Comparison of ENCODE assay signal across 15 mouse cellular contexts in genomic region chr11:76288645-76289044, GRCm38 (mm10). TPM values are rescaled to one million over a fixed set of nuclear protein-coding genes. Genes with fewer than 3 reads are reported as not detected.
DNase-seq lines count a peak whose midpoint lies in the region; ATAC-seq and TF ChIP-seq lines count a peak whose summit lies in the region.
"Had no signal": no experiment of that assay in that cellular context is flagged by ENCODE, and none has a peak within 500 bp of the region (broad histone marks: within the 10 kb centered on the region; RNA-seq: fewer than 3 reads in every experiment).

No protein-coding gene starts in this region.

- H3K4me2 ChIP-seq in forebrain, embryonic 13.5 days = no peak overlapping the region
- no peak overlapping the region for H3K4me2 ChIP-seq in forebrain, embryonic 15.5 days (replicated peaks)
- no peak overlapping the region for H3K4me2 ChIP-seq in liver, embryonic 12.5 days
- H3K4me2 ChIP-seq: limb, embryonic 12.5 days had no signal

- TF ChIP-seq EP300 in ES-Bruce4 (IDR thresholded peaks at IDR 0.05; ENCODE audit: insufficient read depth, low read depth, low read length) = no peak

- no peak overlapping the region for H3K9ac ChIP-seq in forebrain, embryonic 13.5 days
- no peak overlapping the region for H3K9ac ChIP-seq in forebrain, embryonic 15.5 days (replicated peaks)
- 0 out of 2 replicates have a peak overlapping the region, but pooled peaks have one; percentile 0 for H3K9ac ChIP-seq in ES-Bruce4 (ENCODE audit: low read depth, poor library complexity, severe bottlenecking)
- H3K9ac ChIP-seq in liver, embryonic 12.5 days = no peak overlapping the region
- H3K9ac ChIP-seq: limb, embryonic 12.5 days had no signal

- no peaks in the 10 kb centered on the region for H3K27me3 ChIP-seq in forebrain, embryonic 13.5 days
- H3K27me3 ChIP-seq in forebrain, embryonic 15.5 days = no peaks in the 10 kb centered on the region
- H3K27me3 ChIP-seq in ES-Bruce4 (ENCODE audit: control insufficient read depth, insufficient read depth, low read length, poor library complexity, severe bottlenecking) = no peaks in the 10 kb centered on the region
- H3K27me3 ChIP-seq in liver, embryonic 12.5 days (replicated peaks) = no peaks in the 10 kb centered on the region; the same call in 1 of the 2 replicates
- H3K27me3 ChIP-seq: limb, embryonic 12.5 days; Patski had no signal

- TF ChIP-seq POLR2A in ES-Bruce4 (IDR thresholded peaks at IDR 0.05; ENCODE audit: insufficient read depth, low read length) = no peak
- no peak for TF ChIP-seq POLR2A in embryonic fibroblast, embryonic 13.5 days (IDR thresholded peaks at IDR 0.05; ENCODE audit: low read depth, low read length)

- H3K27ac ChIP-seq in forebrain, embryonic 13.5 days = peak overlapping the region; percentile 82; the same call in 1 of the 2 replicates
- H3K27ac ChIP-seq in forebrain, embryonic 15.5 days (replicated peaks) = no peak overlapping the region
- peak overlapping the region; percentile 97 for H3K27ac ChIP-seq in ES-Bruce4 (ENCODE audit: insufficient read depth, low read length)
- peak overlapping the region; percentile 92; the same call in 1 of the 2 replicates for H3K27ac ChIP-seq in embryonic fibroblast, embryonic 13.5 days (ENCODE audit: insufficient read depth, low read length)
- no peak overlapping the region for H3K27ac ChIP-seq in liver, embryonic 12.5 days
- H3K27ac ChIP-seq: limb, embryonic 12.5 days had no signal

- no peaks in the 10 kb centered on the region for H3K36me3 ChIP-seq in forebrain, embryonic 13.5 days (ENCODE audit: poor library complexity, severe bottlenecking)
- no peaks in the 10 kb centered on the region for H3K36me3 ChIP-seq in forebrain, embryonic 15.5 days
- H3K36me3 ChIP-seq in ES-Bruce4 (ENCODE audit: control insufficient read depth, insufficient read depth, low read length, poor library complexity, severe bottlenecking) = no peaks in the 10 kb centered on the region
- no peaks in the 10 kb centered on the region for H3K36me3 ChIP-seq in liver, embryonic 12.5 days

- H3K9me3 ChIP-seq in forebrain, embryonic 13.5 days (replicated peaks) = no peaks in the 10 kb centered on the region
- H3K9me3 ChIP-seq in forebrain, embryonic 15.5 days = no peaks in the 10 kb centered on the region
- no peaks in the 10 kb centered on the region for H3K9me3 ChIP-seq in ES-Bruce4 (replicated peaks; ENCODE audit: control insufficient read depth, insufficient read depth, low read length, poor library complexity, severe bottlenecking)
- H3K9me3 ChIP-seq in liver, embryonic 12.5 days (replicated peaks) = no peaks in the 10 kb centered on the region
- H3K9me3 ChIP-seq: limb, embryonic 12.5 days had no signal

- intact Hi-C loops in heart, postnatal 14 days (cut with DNase I) = no loop called here

- TF ChIP-seq CTCF in ES-Bruce4 (IDR thresholded peaks at IDR 0.05; ENCODE audit: low read depth, low read length) = no peak
- no peak for TF ChIP-seq CTCF in embryonic fibroblast, embryonic 13.5 days (IDR thresholded peaks at IDR 0.05; ENCODE audit: borderline replicate concordance, insufficient read depth, low read length)

- H3K4me1 ChIP-seq in forebrain, embryonic 13.5 days = peaks cover 65% of the 10 kb centered on the region
- peaks cover 50% of the 10 kb centered on the region for H3K4me1 ChIP-seq in forebrain, embryonic 15.5 days
- peaks cover 25% of the 10 kb centered on the region for H3K4me1 ChIP-seq in ES-Bruce4 (ENCODE audit: control insufficient read depth, insufficient read depth, low read length)
- H3K4me1 ChIP-seq in embryonic fibroblast, embryonic 13.5 days (ENCODE audit: control insufficient read depth, insufficient read depth, low read length) = peaks cover 40% of the 10 kb centered on the region
- peaks cover 25% of the 10 kb centered on the region for H3K4me1 ChIP-seq in liver, embryonic 12.5 days

- WGBS in forebrain, embryonic 13.5 days = 82% methylated on average over 6 of the region's 6 CpGs
- 72% methylated on average over 6 of the region's 6 CpGs for WGBS in forebrain, embryonic 15.5 days
- 67% methylated on average over 6 of the region's 6 CpGs for WGBS in liver, embryonic 12.5 days (ENCODE audit: insufficient replicate concordance)

- no peak for DNase-seq in heart, postnatal 14 days
- DNase-seq in ovary, postnatal 14 days (ENCODE audit: low spot score) = no peak
- DNase-seq: adrenal gland, postnatal 10 days; cerebellum, adult 8-10 months; kidney, postnatal 4 days; lung, adult 2 months had no signal

- no peak for ATAC-seq in forebrain, embryonic 13.5 days
- ATAC-seq in forebrain, embryonic 15.5 days (replicated peaks) = no peak
- ATAC-seq in megakaryocyte, adult 5-6 weeks (ENCODE audit: poor library complexity, severe bottlenecking) = peak; percentile 79
- ATAC-seq in liver, embryonic 12.5 days = no peak
- ATAC-seq: CD4-positive, CD25-positive, alpha-beta regulatory T cell, adult 4 months; Patski had no signal

- H3K4me3 ChIP-seq in forebrain, embryonic 13.5 days = no peak overlapping the region
- H3K4me3 ChIP-seq in forebrain, embryonic 15.5 days = no peak overlapping the region
- H3K4me3 ChIP-seq in ES-Bruce4 (ENCODE audit: low read depth, low read length) = no peak overlapping the region
- no peak overlapping the region for H3K4me3 ChIP-seq in embryonic fibroblast, embryonic 13.5 days (ENCODE audit: insufficient read depth, low read length)
- no peak overlapping the region for H3K4me3 ChIP-seq in liver, embryonic 12.5 days
- H3K4me3 ChIP-seq: limb, embryonic 12.5 days had no signal

RNA-seq across cellular contexts. Expression of gene Glod4, which starts 45.1 kb away (rescaled TPM):
- polyA plus RNA-seq in forebrain, embryonic 13.5 days (2015; fragmentation: Nextera tagmentation; extraction: Ambion mirVana) = 129 and 133 TPM in 2 replicates
- polyA plus RNA-seq in forebrain, embryonic 15.5 days (2015; fragmentation: Nextera tagmentation; extraction: Ambion mirVana) = 118 and 120 TPM in 2 replicates
- polyA plus RNA-seq in ES-Bruce4 (2011; ENCODE audit: insufficient read depth, insufficient read length, low read depth, missing spikeins) = 163 and 165 TPM in 2 replicates
- 73.5 and 84.4 TPM in 2 replicates for polyA plus RNA-seq in embryonic fibroblast, embryonic 13.5 days (2011; ENCODE audit: insufficient read length, low read depth, missing spikeins)
- 41.2 and 63.4 TPM in 2 replicates for total RNA-seq in megakaryocyte, adult 5-6 weeks (2015)
- total RNA-seq in megakaryocyte, adult 5-6 weeks (2017) = 89.6 and 159 TPM in 2 replicates
- total RNA-seq in heart, postnatal 14 days (2021) = 10 to 100 TPM; 37.7 to 44.7 TPM
- 79.7 and 81.5 TPM in 2 replicates for polyA plus RNA-seq in liver, embryonic 12.5 days (2016; fragmentation: Nextera tagmentation; extraction: Ambion mirVana)

RNA-seq across cellular contexts. Expression of gene Mrm3, which starts 45.1 kb away (rescaled TPM):
- 20.4 and 23.8 TPM in 2 replicates for polyA plus RNA-seq in forebrain, embryonic 13.5 days (2015; fragmentation: Nextera tagmentation; extraction: Ambion mirVana)
- 20.2 and 22.2 TPM in 2 replicates for polyA plus RNA-seq in forebrain, embryonic 15.5 days (2015; fragmentation: Nextera tagmentation; extraction: Ambion mirVana)
- polyA plus RNA-seq in ES-Bruce4 (2011; ENCODE audit: insufficient read depth, insufficient read length, low read depth, missing spikeins) = 9.2 and 12.1 TPM in 2 replicates
- polyA plus RNA-seq in embryonic fibroblast, embryonic 13.5 days (2011; ENCODE audit: insufficient read length, low read depth, missing spikeins) = 6.1 and 8.6 TPM in 2 replicates
- total RNA-seq in megakaryocyte, adult 5-6 weeks (2015) = 4.5 and 5.9 TPM in 2 replicates
- 7.5 and 8.6 TPM in 2 replicates for total RNA-seq in megakaryocyte, adult 5-6 weeks (2017)
- total RNA-seq in heart, postnatal 14 days (2021) = 10 to 100 TPM; 20.6 to 22.8 TPM
- polyA plus RNA-seq in liver, embryonic 12.5 days (2016; fragmentation: Nextera tagmentation; extraction: Ambion mirVana) = 23.5 and 25.1 TPM in 2 replicates

Comparison
In these comparisons a context has a peak if more than half of its experiments do, and no peak if none do; other contexts are left out.
1. H3K27ac ChIP-seq: peak in forebrain, embryonic 13.5 days (single experiment), ES-Bruce4 (single experiment) and embryonic fibroblast, embryonic 13.5 days (single experiment); none in forebrain, embryonic 15.5 days (single experiment) and liver, embryonic 12.5 days (single experiment).